9 mouse cellular contexts compared by ENCODE assay signal in the genomic region with DNA sequence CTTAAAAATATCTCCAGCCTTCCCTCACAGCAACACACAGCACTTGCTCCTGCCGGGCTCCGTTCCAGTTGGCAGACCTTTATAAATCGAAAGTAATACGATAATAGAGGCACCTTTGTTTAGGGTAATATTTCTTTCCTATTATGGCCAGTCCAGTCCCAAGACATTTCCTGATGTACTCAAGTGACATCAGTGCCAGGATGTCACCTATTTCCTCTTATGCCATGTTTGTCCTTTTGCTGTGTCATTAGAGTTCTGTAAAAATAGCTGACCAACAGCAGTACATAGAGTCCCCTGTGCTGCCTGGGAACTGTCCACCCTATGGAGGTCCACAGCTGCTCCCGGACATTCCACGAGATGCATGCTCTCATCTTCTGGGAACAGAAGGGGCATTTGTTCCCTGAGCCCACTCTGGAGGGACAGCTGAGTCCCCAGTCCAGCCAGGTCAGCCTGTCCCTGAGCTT.
A peak's percentile ranks its signal among the peaks of the same experiment; 100 is the strongest.
DNase-seq lines count a peak whose midpoint lies in the region; ATAC-seq lines count a peak whose summit lies in the region.
"Had no signal": no experiment of that assay in that cellular context is flagged by ENCODE, and none has a peak within 500 bp of the region (broad histone marks: within the 10 kb centered on the region; RNA-seq: fewer than 3 reads in every experiment).

No protein-coding gene starts in this region.

- ATAC-seq in forebrain, embryonic 11.5 days (replicated peaks; ENCODE audit: low FRiP score) = no peak
- ATAC-seq in forebrain, embryonic 13.5 days = no peak; the same call in 1 of the 2 replicates
- peak; percentile 22 to 45; a peak in 1 of 4 replicates for ATAC-seq in hematopoietic stem cell, adult 5-6 weeks (replicated peaks in 1 of 2; ENCODE audit: insufficient read depth in 1 of 2, low FRiP score in 2 of 2, low TSS enrichment in 1 of 2, low read depth in 1 of 2, poor library complexity in 2 of 2, severe bottlenecking in 2 of 2)
- peak; percentile 72 for ATAC-seq in lung, embryonic 15.5 days (ENCODE audit: borderline replicate concordance, extremely low read depth, low FRiP score, low TSS enrichment)

- DNase-seq in forebrain, embryonic 11.5 days (ENCODE audit: low spot score) = peak; percentile 36
- DNase-seq in adrenal gland, postnatal 36 days = peak; percentile 62 to 72
- DNase-seq in right cerebral cortex, adult 2 months (ENCODE audit: low spot score in 2 of 2) = no peak
- DNase-seq in T-cell, adult 2 months (ENCODE audit: low spot score) = no peak
- no peak for DNase-seq in yolk sac, embryonic 10.5 days (ENCODE audit: low spot score)

- H3K27me3 ChIP-seq in forebrain, embryonic 11.5 days (ENCODE audit: control insufficient read depth, insufficient read depth, low read length) = no peaks in the 10 kb centered on the region
- H3K27me3 ChIP-seq in forebrain, embryonic 13.5 days = no peaks in the 10 kb centered on the region
- no peaks in the 10 kb centered on the region for H3K27me3 ChIP-seq in lung, embryonic 15.5 days
- H3K27me3 ChIP-seq: midbrain, embryonic 12.5 days had no signal

- no peak overlapping the region for H3K9ac ChIP-seq in forebrain, embryonic 11.5 days (ENCODE audit: low read length)
- no peak overlapping the region for H3K9ac ChIP-seq in forebrain, embryonic 13.5 days
- no peak overlapping the region; the same call in 1 of the 2 replicates for H3K9ac ChIP-seq in lung, embryonic 15.5 days
- H3K9ac ChIP-seq: midbrain, embryonic 12.5 days had no signal

- no peak overlapping the region for H3K4me2 ChIP-seq in forebrain, embryonic 11.5 days (ENCODE audit: low read depth, low read length, severe bottlenecking)
- no peak overlapping the region for H3K4me2 ChIP-seq in forebrain, embryonic 13.5 days
- peak overlapping the region; percentile 20; the same call in 1 of the 2 replicates for H3K4me2 ChIP-seq in lung, embryonic 15.5 days
- H3K4me2 ChIP-seq: midbrain, embryonic 12.5 days had no signal

- H3K9me3 ChIP-seq in forebrain, embryonic 11.5 days (ENCODE audit: control insufficient read depth, low read length) = no peaks in the 10 kb centered on the region
- no peaks in the 10 kb centered on the region for H3K9me3 ChIP-seq in forebrain, embryonic 13.5 days (replicated peaks)
- no peaks in the 10 kb centered on the region for H3K9me3 ChIP-seq in lung, embryonic 15.5 days
- H3K9me3 ChIP-seq: midbrain, embryonic 12.5 days had no signal

- WGBS in forebrain, embryonic 11.5 days = 82% methylated on average over 6 of the region's 6 CpGs
- WGBS in forebrain, embryonic 13.5 days = 77% methylated on average over 6 of the region's 6 CpGs
- WGBS in lung, embryonic 15.5 days = 44% methylated on average over 6 of the region's 6 CpGs

- H3K36me3 ChIP-seq in forebrain, embryonic 11.5 days (ENCODE audit: control insufficient read depth, insufficient read depth, low read length) = no peaks in the 10 kb centered on the region
- no peaks in the 10 kb centered on the region for H3K36me3 ChIP-seq in forebrain, embryonic 13.5 days (ENCODE audit: poor library complexity, severe bottlenecking)
- no peaks in the 10 kb centered on the region for H3K36me3 ChIP-seq in lung, embryonic 15.5 days
- H3K36me3 ChIP-seq: midbrain, embryonic 12.5 days had no signal

- H3K4me3 ChIP-seq in forebrain, embryonic 11.5 days (ENCODE audit: low read depth, low read length) = no peak overlapping the region
- no peak overlapping the region for H3K4me3 ChIP-seq in forebrain, embryonic 13.5 days
- no peak overlapping the region for H3K4me3 ChIP-seq in lung, embryonic 15.5 days
- H3K4me3 ChIP-seq: midbrain, embryonic 12.5 days had no signal

- no peak overlapping the region for H3K27ac ChIP-seq in forebrain, embryonic 11.5 days (ENCODE audit: low read depth, low read length)
- H3K27ac ChIP-seq in forebrain, embryonic 13.5 days = no peak overlapping the region
- no peak overlapping the region for H3K27ac ChIP-seq in lung, embryonic 15.5 days
- H3K27ac ChIP-seq: midbrain, embryonic 12.5 days had no signal

- 0 out of 2 replicates have a peak, but pooled peaks cover 2% of the 10 kb centered on the region for H3K4me1 ChIP-seq in forebrain, embryonic 11.5 days (replicated peaks; ENCODE audit: control insufficient read depth, insufficient read depth, low read length)
- H3K4me1 ChIP-seq in forebrain, embryonic 13.5 days = peaks cover 28% of the 10 kb centered on the region
- peaks cover 13% of the 10 kb centered on the region for H3K4me1 ChIP-seq in lung, embryonic 15.5 days

Comparison
In these comparisons a context has a peak if more than half of its experiments do, and no peak if none do; other contexts are left out.
1. ATAC-seq: peak in hematopoietic stem cell, adult 5-6 weeks (2 of 2) and lung, embryonic 15.5 days (single experiment); none in forebrain, embryonic 11.5 days (single experiment) and forebrain, embryonic 13.5 days (single experiment).
2. DNase-seq: peak in forebrain, embryonic 11.5 days (single experiment) and adrenal gland, postnatal 36 days (2 of 2); none in right cerebral cortex, adult 2 months (0 of 2), T-cell, adult 2 months (single experiment) and yolk sac, embryonic 10.5 days (single experiment).